Mouse (Mus musculus): ENCODE measurements around the gene Zkscan6. TPM values are rescaled to one million over a fixed set of nuclear protein-coding genes. Genes with fewer than 3 reads are reported as not detected.

Gene Zkscan6
- polyA plus RNA-seq, 1 experiment from 2014 or later = 10.6 TPM

DNA sequence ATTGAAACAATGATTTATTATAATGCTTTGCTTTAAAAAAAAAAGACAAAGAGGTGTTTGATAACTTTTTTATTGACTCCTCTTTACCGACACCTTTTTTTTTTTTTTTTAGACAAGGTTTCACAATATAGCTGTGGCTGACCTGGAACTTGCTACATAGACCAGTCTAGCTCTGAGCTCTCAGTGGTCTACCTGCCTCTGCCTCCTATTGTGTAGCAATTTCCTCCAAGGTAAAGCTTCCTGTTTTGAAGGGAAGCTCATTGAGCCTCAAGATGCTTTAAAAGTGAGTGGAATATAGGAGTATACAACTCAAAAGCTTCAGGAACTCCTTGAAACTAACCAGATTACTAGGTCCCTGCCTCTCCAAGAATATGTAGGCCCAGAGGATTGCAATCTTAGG, 11.1 kb upstream of the Zkscan6 start:
- Histone ChIP-seq H3K4me1 (replicated peaks; ENCODE audit: control insufficient read depth, insufficient read depth, low read length) (no peaks in the 10 kb centered on the region), H3K4me2 (replicated peaks; ENCODE audit: low read depth, low read length) (no peak overlapping the region), H3K36me3 (ENCODE audit: control insufficient read depth, insufficient read depth, low read length) (no peaks in the 10 kb centered on the region), H3K27ac (ENCODE audit: low read depth, low read length) (no peak overlapping the region), H3K4me3 (ENCODE audit: low read depth, low read length) (no peak overlapping the region), H3K9me3 (ENCODE audit: control insufficient read depth, low read length) (no peaks in the 10 kb centered on the region), H3K27me3 (ENCODE audit: control insufficient read depth, insufficient read depth, low read length) (no peaks in the 10 kb centered on the region), H3K9ac (ENCODE audit: low read depth, low read length) (no peak overlapping the region)
- no peak for ATAC-seq (ENCODE audit: low FRiP score)
- 100% methylated on average over 1 of the region's 1 CpGs for WGBS
- no peak for DNase-seq (ENCODE audit: low spot score)

DNA sequence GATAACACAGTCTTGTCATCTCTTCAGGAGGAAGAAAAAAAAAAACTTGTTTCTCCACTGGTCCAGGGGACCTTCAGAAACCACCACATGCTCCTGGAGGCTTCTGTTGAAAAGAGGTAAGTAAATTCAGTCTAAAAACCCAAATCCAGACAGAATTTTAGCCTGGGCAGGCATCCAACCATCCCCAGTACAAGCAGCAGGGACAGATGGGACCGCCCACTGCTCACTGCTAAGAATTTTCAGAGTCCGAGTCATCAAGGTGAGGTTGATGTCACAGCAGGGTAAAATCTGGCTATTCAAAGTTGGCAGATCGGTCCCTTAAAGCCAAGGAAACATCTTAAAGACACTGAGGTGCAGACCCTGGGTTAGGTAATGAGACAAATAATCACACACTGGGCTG, 5.1 kb upstream of the Zkscan6 start:
- no peak for DNase-seq (ENCODE audit: low spot score)
- no peak overlapping the region for H3K27ac ChIP-seq (ENCODE audit: low read depth, low read length)
- H3K9ac ChIP-seq (ENCODE audit: low read depth, low read length) = no peak overlapping the region
- no peak overlapping the region for H3K4me3 ChIP-seq (ENCODE audit: low read depth, low read length)
- ATAC-seq (ENCODE audit: low FRiP score) = no peak
- 62% methylated on average over 3 of the region's 3 CpGs for WGBS
- no peaks in the 10 kb centered on the region for H3K4me1 ChIP-seq (replicated peaks; ENCODE audit: control insufficient read depth, insufficient read depth, low read length)
- no peaks in the 10 kb centered on the region for H3K36me3 ChIP-seq (ENCODE audit: control insufficient read depth, insufficient read depth, low read length)
- no peaks in the 10 kb centered on the region for H3K9me3 ChIP-seq (ENCODE audit: control insufficient read depth, low read length)
- no peaks in the 10 kb centered on the region for H3K27me3 ChIP-seq (ENCODE audit: control insufficient read depth, insufficient read depth, low read length)
- H3K4me2 ChIP-seq (replicated peaks; ENCODE audit: low read depth, low read length) = no peak overlapping the region

DNA sequence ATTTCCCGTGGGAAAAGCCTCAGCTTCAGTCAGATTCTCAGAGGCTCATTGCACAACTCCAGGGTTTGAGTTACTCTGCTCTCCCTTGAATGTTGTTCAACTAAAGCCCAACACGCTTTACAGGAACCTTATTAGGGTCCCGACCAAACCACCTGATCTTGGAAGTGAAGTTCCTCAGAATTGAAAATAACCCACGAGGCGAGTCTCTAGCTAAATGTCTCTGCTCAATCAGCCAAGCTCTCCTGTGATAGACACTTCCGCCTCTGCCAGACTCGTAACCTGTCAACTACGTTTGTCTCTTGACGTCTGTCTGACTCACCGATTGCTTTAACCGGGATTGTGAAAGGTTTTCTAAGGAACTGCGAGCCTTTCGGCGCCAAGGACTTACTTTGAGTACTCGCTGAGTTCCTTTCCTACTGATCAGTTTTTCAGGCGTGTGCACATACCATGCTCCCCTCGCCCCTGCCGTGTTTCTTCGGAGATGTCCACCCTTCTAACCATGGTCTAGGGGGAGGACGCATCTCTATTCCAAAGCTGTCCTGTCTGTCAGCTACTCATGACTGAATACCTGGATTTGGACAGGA, 562 bp upstream of the Zkscan6 start:
- 3% methylated on average over 20 of the region's 20 CpGs for WGBS
- Histone ChIP-seq H3K27me3 (ENCODE audit: control insufficient read depth, insufficient read depth, low read length) (no peaks in the 10 kb centered on the region), H3K36me3 (ENCODE audit: control insufficient read depth, insufficient read depth, low read length) (no peaks in the 10 kb centered on the region), H3K4me2 (replicated peaks; ENCODE audit: low read depth, low read length) (peak overlapping the region; percentile 91), H3K4me3 (ENCODE audit: low read depth, low read length) (peak overlapping the region; percentile 80), H3K27ac (ENCODE audit: low read depth, low read length) (no peak overlapping the region), H3K4me1 (replicated peaks; ENCODE audit: control insufficient read depth, insufficient read depth, low read length) (no peaks in the 10 kb centered on the region), H3K9ac (ENCODE audit: low read depth, low read length) (peak overlapping the region; percentile 46), H3K9me3 (ENCODE audit: control insufficient read depth, low read length) (no peaks in the 10 kb centered on the region)
- ATAC-seq (ENCODE audit: low FRiP score) = no peak
- DNase-seq (ENCODE audit: low spot score) = no peak

DNA sequence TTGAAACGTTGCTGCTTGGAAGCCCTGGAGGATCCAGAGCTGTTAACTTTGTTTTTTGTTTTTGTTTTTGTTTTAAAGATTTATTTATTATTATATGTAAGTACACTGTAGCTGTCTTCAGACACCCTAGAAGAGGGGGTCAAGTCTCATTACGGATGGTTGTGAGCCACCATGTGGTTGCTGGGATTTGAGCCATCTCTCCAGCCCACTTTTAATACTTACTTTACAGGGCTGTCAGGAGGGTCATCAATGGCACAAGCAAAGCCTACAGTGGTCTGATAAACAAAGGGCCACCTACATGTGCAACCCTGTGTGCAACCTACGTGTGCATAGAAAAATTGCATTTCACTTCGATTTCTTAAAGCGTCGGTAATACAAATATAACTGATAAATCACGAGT, 626 bp downstream of the Zkscan6 start:
- H3K4me2 ChIP-seq (replicated peaks; ENCODE audit: low read depth, low read length) = peak overlapping the region; percentile 56
- peak overlapping the region; percentile 81 for H3K27ac ChIP-seq (ENCODE audit: low read depth, low read length)
- no peak for DNase-seq (ENCODE audit: low spot score)
- H3K9me3 ChIP-seq (ENCODE audit: control insufficient read depth, low read length) = no peaks in the 10 kb centered on the region
- no peaks in the 10 kb centered on the region for H3K4me1 ChIP-seq (replicated peaks; ENCODE audit: control insufficient read depth, insufficient read depth, low read length)
- H3K9ac ChIP-seq (ENCODE audit: low read depth, low read length) = peak overlapping the region; percentile 54
- ATAC-seq (ENCODE audit: low FRiP score) = peak; percentile 44
- H3K4me3 ChIP-seq (ENCODE audit: low read depth, low read length) = peak overlapping the region; percentile 80
- H3K27me3 ChIP-seq (ENCODE audit: control insufficient read depth, insufficient read depth, low read length) = no peaks in the 10 kb centered on the region
- no peaks in the 10 kb centered on the region for H3K36me3 ChIP-seq (ENCODE audit: control insufficient read depth, insufficient read depth, low read length)
- 46% methylated on average over 7 of the region's 7 CpGs for WGBS

DNA sequence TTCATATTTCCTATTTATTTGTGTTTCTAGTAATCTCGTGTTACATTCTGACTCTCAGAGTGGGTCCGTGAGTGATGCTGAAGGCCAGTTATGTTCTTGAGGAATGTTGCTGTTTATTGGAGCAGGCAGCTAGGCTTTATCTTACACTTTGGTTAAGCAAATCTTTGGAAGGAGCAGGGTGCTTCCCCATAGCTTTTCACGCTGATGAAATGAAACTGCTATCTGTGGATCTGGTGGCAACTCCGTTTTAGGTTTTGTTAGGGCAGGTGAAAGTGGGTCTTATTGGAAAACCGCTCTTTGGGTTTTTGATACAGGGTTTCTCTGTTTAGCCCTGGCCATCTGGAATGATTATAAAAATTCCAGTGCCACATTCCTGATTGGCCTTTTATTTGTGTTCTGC, 5.1 kb downstream of the Zkscan6 start:
- no peaks in the 10 kb centered on the region for H3K27me3 ChIP-seq (ENCODE audit: control insufficient read depth, insufficient read depth, low read length)

DNA sequence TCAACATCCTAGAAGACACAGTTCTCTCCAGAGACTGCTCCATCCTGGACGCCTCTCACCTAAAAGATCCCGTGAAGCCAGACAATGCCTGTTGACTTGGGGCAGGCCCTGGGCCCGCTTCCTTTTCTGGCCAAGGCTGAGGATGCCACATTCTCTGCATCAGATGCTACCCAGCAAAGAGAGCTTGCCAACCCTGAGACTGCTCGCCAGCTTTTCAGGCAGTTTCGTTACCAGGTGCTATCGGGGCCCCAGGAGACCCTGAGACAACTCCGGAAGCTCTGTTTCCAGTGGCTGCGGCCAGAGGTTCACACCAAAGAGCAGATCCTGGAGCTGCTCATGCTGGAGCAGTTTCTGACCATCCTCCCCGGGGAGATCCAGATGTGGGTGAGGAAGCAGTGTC, 7.4 kb downstream of the Zkscan6 start:
- Histone ChIP-seq H3K27me3 (ENCODE audit: control insufficient read depth, insufficient read depth, low read length) (no peaks in the 10 kb centered on the region), H3K27ac (ENCODE audit: low read depth, low read length) (no peak overlapping the region), H3K4me3 (ENCODE audit: low read depth, low read length) (no peak overlapping the region), H3K9me3 (ENCODE audit: control insufficient read depth, low read length) (no peaks in the 10 kb centered on the region), H3K9ac (ENCODE audit: low read depth, low read length) (no peak overlapping the region), H3K4me2 (replicated peaks; ENCODE audit: low read depth, low read length) (no peak overlapping the region), H3K36me3 (ENCODE audit: control insufficient read depth, insufficient read depth, low read length) (no peaks in the 10 kb centered on the region), H3K4me1 (replicated peaks; ENCODE audit: control insufficient read depth, insufficient read depth, low read length) (no peaks in the 10 kb centered on the region)
- no peak for ATAC-seq (ENCODE audit: low FRiP score)
- DNase-seq (ENCODE audit: low spot score) = no peak
- WGBS = 95% methylated on average over 9 of the region's 9 CpGs

More for the DNA sequence above, 5.1 kb downstream of the Zkscan6 start:
- H3K9me3 ChIP-seq (ENCODE audit: control insufficient read depth, low read length) = no peaks in the 10 kb centered on the region
- H3K36me3 ChIP-seq (ENCODE audit: control insufficient read depth, insufficient read depth, low read length) = no peaks in the 10 kb centered on the region
- H3K4me1 ChIP-seq (replicated peaks; ENCODE audit: control insufficient read depth, insufficient read depth, low read length) = no peaks in the 10 kb centered on the region
- H3K27ac ChIP-seq (ENCODE audit: low read depth, low read length) = no peak overlapping the region
- 22% methylated on average over 5 of the region's 5 CpGs for WGBS
- no peak overlapping the region for H3K9ac ChIP-seq (ENCODE audit: low read depth, low read length)
- no peak overlapping the region for H3K4me3 ChIP-seq (ENCODE audit: low read depth, low read length)
- ATAC-seq (ENCODE audit: low FRiP score) (no peak), DNase-seq (ENCODE audit: low spot score) (no peak)
- no peak overlapping the region for H3K4me2 ChIP-seq (replicated peaks; ENCODE audit: low read depth, low read length)

DNA sequence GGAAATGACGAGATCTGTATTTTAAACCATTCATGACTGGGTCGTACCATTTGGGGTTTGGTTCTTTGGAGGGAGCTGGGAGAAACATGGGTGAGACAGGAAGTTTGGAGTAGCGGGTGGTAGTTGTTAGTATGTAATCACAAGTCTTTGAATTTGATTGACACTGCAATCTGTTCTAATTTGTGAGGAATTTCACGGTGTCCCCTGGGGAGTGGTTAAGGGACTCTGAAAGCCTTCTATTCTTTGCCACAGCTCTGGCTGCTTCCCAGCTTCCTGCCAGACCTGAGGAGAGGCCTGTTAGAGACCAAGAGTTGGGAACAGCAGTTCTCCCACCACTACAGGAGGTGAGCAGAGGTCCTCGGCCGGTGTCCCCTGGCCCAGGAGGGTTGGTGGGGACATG, 9.3 kb downstream of the Zkscan6 start:
- Histone ChIP-seq H3K9ac (ENCODE audit: low read depth, low read length) (no peak overlapping the region), H3K4me3 (ENCODE audit: low read depth, low read length) (no peak overlapping the region), H3K27ac (ENCODE audit: low read depth, low read length) (no peak overlapping the region), H3K27me3 (ENCODE audit: control insufficient read depth, insufficient read depth, low read length) (no peaks in the 10 kb centered on the region), H3K9me3 (ENCODE audit: control insufficient read depth, low read length) (no peaks in the 10 kb centered on the region), H3K4me2 (replicated peaks; ENCODE audit: low read depth, low read length) (no peak overlapping the region), H3K4me1 (replicated peaks; ENCODE audit: control insufficient read depth, insufficient read depth, low read length) (no peaks in the 10 kb centered on the region), H3K36me3 (ENCODE audit: control insufficient read depth, insufficient read depth, low read length) (no peaks in the 10 kb centered on the region)
- peak; percentile 7 for DNase-seq (ENCODE audit: low spot score)
- no peak for ATAC-seq (ENCODE audit: low FRiP score)
- WGBS = 52% methylated on average over 6 of the region's 6 CpGs

DNA sequence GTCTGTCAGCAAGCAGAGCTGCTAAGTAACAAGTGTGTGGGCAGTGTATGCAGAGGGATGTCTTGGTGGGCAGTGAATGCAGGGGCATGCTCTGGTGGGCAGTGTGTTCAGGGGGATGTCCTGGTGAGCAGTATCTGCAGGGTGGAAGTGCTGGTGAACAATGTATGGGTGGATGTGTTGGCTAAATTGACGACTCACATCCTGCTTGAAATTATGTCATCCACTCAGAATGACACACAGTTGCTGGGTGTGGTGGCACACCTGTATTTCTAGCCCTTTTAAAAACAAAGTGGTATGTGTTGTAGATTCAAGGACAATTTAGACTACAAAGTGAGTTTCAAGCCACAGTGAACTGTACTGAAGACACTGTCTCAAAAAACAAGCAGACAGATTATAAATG, 11.2 kb downstream of the Zkscan6 start:
- ATAC-seq (ENCODE audit: low FRiP score) = no peak
- Histone ChIP-seq H3K9ac (ENCODE audit: low read depth, low read length) (no peak overlapping the region), H3K27ac (ENCODE audit: low read depth, low read length) (no peak overlapping the region), H3K36me3 (ENCODE audit: control insufficient read depth, insufficient read depth, low read length) (no peaks in the 10 kb centered on the region), H3K9me3 (ENCODE audit: control insufficient read depth, low read length) (no peaks in the 10 kb centered on the region), H3K4me3 (ENCODE audit: low read depth, low read length) (no peak overlapping the region), H3K4me2 (replicated peaks; ENCODE audit: low read depth, low read length) (no peak overlapping the region), H3K4me1 (replicated peaks; ENCODE audit: control insufficient read depth, insufficient read depth, low read length) (no peaks in the 10 kb centered on the region), H3K27me3 (ENCODE audit: control insufficient read depth, insufficient read depth, low read length) (no peaks in the 10 kb centered on the region)
- WGBS = 83% methylated on average over 1 of the region's 1 CpGs
- DNase-seq (ENCODE audit: low spot score) = no peak

DNA sequence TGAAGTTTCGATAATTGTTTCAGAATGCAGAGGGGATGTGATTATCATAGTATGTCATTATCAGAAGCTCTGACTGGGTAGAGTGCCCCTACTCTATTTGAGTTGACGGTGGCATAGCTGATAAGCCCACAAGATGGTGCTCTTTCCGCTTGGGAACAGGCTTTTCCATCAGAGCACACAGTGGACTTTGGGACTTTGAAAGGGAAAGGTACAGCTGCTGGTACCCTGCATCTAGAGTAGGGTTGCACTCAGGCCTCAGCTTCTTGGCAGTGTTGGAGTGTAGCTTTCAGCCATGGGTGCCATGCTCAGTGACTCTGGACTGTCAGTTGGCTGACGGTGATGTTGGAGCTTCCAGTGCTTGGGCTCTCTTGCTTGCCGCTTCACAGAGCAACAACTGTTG, 13.3 kb downstream of the Zkscan6 start:
- ATAC-seq (ENCODE audit: low FRiP score) (peak; percentile 45; the same call in 1 of the 2 replicates), DNase-seq (ENCODE audit: low spot score) (peak; percentile 54)
- 74% methylated on average over 5 of the region's 5 CpGs for whole genome bisulfite sequencing
- no peak overlapping the region for H3K27ac ChIP-seq (ENCODE audit: low read depth, low read length)
- H3K4me1 ChIP-seq (replicated peaks; ENCODE audit: control insufficient read depth, insufficient read depth, low read length) = no peaks in the 10 kb centered on the region
- H3K4me3 ChIP-seq (ENCODE audit: low read depth, low read length) = no peak overlapping the region
- no peaks in the 10 kb centered on the region for H3K9me3 ChIP-seq (ENCODE audit: control insufficient read depth, low read length)
- H3K27me3 ChIP-seq (ENCODE audit: control insufficient read depth, insufficient read depth, low read length) = no peaks in the 10 kb centered on the region
- H3K4me2 ChIP-seq (replicated peaks; ENCODE audit: low read depth, low read length) = no peak overlapping the region
- H3K36me3 ChIP-seq (ENCODE audit: control insufficient read depth, insufficient read depth, low read length) = no peaks in the 10 kb centered on the region
- no peak overlapping the region for H3K9ac ChIP-seq (ENCODE audit: low read depth, low read length)

Measured in hindbrain, embryonic 11.5 days (tissue).